Mouse (Mus musculus) forebrain, embryonic 11.5 days (tissue): ENCODE measurements around the gene Gbe1. TPM values are rescaled to one million over a fixed set of nuclear protein-coding genes. Genes with fewer than 3 reads are reported as not detected.

Source experiments
- ATAC-seq: fragments of 200-750 bp; cut with Nextera tagmentation; replicated peaks from 2 replicates; pipeline ENCODE4 v1.8.0; 2017; ENCODE audit warnings: moderate TSS enrichment; ENCODE audit not compliant: low FRiP score
- DNase-seq: peaks from one replicate; pipeline ENCODE4 v3.0.0-alpha.2; 2017; ENCODE audit warnings: low spot score
- H3K27ac ChIP-seq: fragments of 300-500 bp; sonication (generic); 2 replicates; pipeline ENCODE4 v1.5.1; 2014; ENCODE audit warnings: low read depth, low read length
- H3K27me3 ChIP-seq: fragments of 300-500 bp; sonication (generic); 2 replicates; pipeline ENCODE4 v1.6.1; 2014; ENCODE audit warnings: mild to moderate bottlenecking, low read length, mixed read lengths; ENCODE audit not compliant: control insufficient read depth, insufficient read depth
- H3K36me3 ChIP-seq: fragments of 300-500 bp; sonication (generic); 2 replicates; pipeline ENCODE4 v1.6.1; 2014; ENCODE audit warnings: mild to moderate bottlenecking, low read length, moderate library complexity, mixed read lengths; ENCODE audit not compliant: control insufficient read depth, insufficient read depth
- H3K4me1 ChIP-seq: fragments of 300-500 bp; sonication (generic); replicated peaks from 2 replicates; pipeline ENCODE4 v1.6.1; 2014; ENCODE audit warnings: low read length, mixed read lengths; ENCODE audit not compliant: control insufficient read depth, insufficient read depth
- H3K4me2 ChIP-seq: fragments of 300-500 bp; sonication (generic); 2 replicates; pipeline ENCODE4 v1.6.1; 2014; ENCODE audit warnings: low read depth, mild to moderate bottlenecking, low read length, moderate library complexity, mixed read lengths; ENCODE audit not compliant: severe bottlenecking
- H3K4me3 ChIP-seq: fragments of 300-500 bp; sonication (generic); 2 replicates; pipeline ENCODE4 v1.5.1; 2014; ENCODE audit warnings: low read depth, low read length
- H3K9ac ChIP-seq: fragments of 300-500 bp; sonication (generic); 2 replicates; pipeline ENCODE4 v1.6.1; 2014; ENCODE audit warnings: low read length
- H3K9me3 ChIP-seq: fragments of 300-500 bp; sonication (generic); 2 replicates; pipeline ENCODE4 v1.6.1; 2016; ENCODE audit warnings: low read length, mixed read lengths; ENCODE audit not compliant: control insufficient read depth
- WGBS: fragments of 180-500 bp; shearing (Covaris S2); extraction: QIAGEN DNeasy Blood & Tissue Kit; methylation state at CpG from one replicate; pipeline ENCODE4 v1.1.7; 2014; 5-methylcytosine and 5-hydroxymethylcytosine counted together
- polyA plus RNA-seq: library from polyadenylated mRNA; unstranded; fragments of >200 nt; fragmentation: Nextera tagmentation; extraction: Ambion mirVana; gene quantifications from 2 replicates; pipeline ENCODE4 v1.2.1, GENCODE M21; 2014

Gbe1 gene
- polyA plus RNA-seq, 1 experiment from 2014 or later = 26.3 TPM

GRCm38 (mm10) chr16:70562574-70562973, 248.8 kb downstream of the Gbe1 start:
- Histone ChIP-seq H3K27me3 (no peaks in the 10 kb centered on the region), H3K9ac (no peak overlapping the region), H3K4me3 (no peak overlapping the region), H3K27ac (no peak overlapping the region), H3K4me2 (no peak overlapping the region), H3K4me1 (no peaks in the 10 kb centered on the region), H3K36me3 (no peaks in the 10 kb centered on the region), H3K9me3 (no peaks in the 10 kb centered on the region)
- ATAC-seq (no peak), DNase-seq (no peak)
- WGBS = 88% methylated on average over 8 of the region's 8 CpGs

GRCm38 (mm10) chr16:70563456-70563855, 249.7 kb downstream of the Gbe1 start:
- DNase-seq (no peak), ATAC-seq (no peak)
- no peaks in the 10 kb centered on the region for H3K9me3 ChIP-seq
- H3K27me3 ChIP-seq = no peaks in the 10 kb centered on the region
- H3K4me2 ChIP-seq = no peak overlapping the region
- H3K27ac ChIP-seq = no peak overlapping the region
- H3K4me1 ChIP-seq = no peaks in the 10 kb centered on the region
- no peak overlapping the region for H3K4me3 ChIP-seq
- H3K9ac ChIP-seq = no peak overlapping the region
- H3K36me3 ChIP-seq = no peaks in the 10 kb centered on the region
- 43% methylated on average over 5 of the region's 5 CpGs for WGBS

- Histone ChIP-seq H3K4me2 (no peak overlapping the region), H3K4me3 (no peak overlapping the region), H3K9me3 (no peaks in the 10 kb centered on the region), H3K9ac (no peak overlapping the region), H3K4me1 (no peaks in the 10 kb centered on the region), H3K36me3 (no peaks in the 10 kb centered on the region), H3K27me3 (no peaks in the 10 kb centered on the region), H3K27ac (no peak overlapping the region)
- 66% methylated on average over 23 of the region's 23 CpGs for WGBS
- ATAC-seq (peak; percentile 72), DNase-seq (peak; percentile 53)
Observed at GRCm38 (mm10) chr16:70568341-70569265, 254.9 kb downstream of the Gbe1 start.

- Histone ChIP-seq H3K4me3 (no peak overlapping the region), H3K4me2 (no peak overlapping the region), H3K4me1 (no peaks in the 10 kb centered on the region), H3K27ac (no peak overlapping the region), H3K9ac (no peak overlapping the region), H3K36me3 (no peaks in the 10 kb centered on the region), H3K9me3 (no peaks in the 10 kb centered on the region), H3K27me3 (no peaks in the 10 kb centered on the region)
- no peak for DNase-seq
- WGBS = no CpG with 5 or more reads among the region's 7 CpGs
- ATAC-seq = no peak
Observed at GRCm38 (mm10) chr16:70585964-70586363, 272.2 kb downstream of the Gbe1 start.

GRCm38 (mm10) chr16:70602326-70602725, 288.6 kb downstream of the Gbe1 start:
- WGBS = 93% methylated on average over 3 of the region's 3 CpGs
- Histone ChIP-seq H3K27me3 (no peaks in the 10 kb centered on the region), H3K9me3 (no peaks in the 10 kb centered on the region), H3K4me2 (no peak overlapping the region), H3K4me3 (no peak overlapping the region), H3K4me1 (no peaks in the 10 kb centered on the region), H3K27ac (no peak overlapping the region), H3K9ac (no peak overlapping the region), H3K36me3 (no peaks in the 10 kb centered on the region)
- DNase-seq (no peak), ATAC-seq (no peak)

- no peak for ATAC-seq
- Histone ChIP-seq H3K9me3 (no peaks in the 10 kb centered on the region), H3K4me3 (no peak overlapping the region), H3K36me3 (no peaks in the 10 kb centered on the region), H3K4me2 (no peak overlapping the region), H3K9ac (no peak overlapping the region), H3K27ac (no peak overlapping the region), H3K27me3 (no peaks in the 10 kb centered on the region), H3K4me1 (no peaks in the 10 kb centered on the region)
- 88% methylated on average over 2 of the region's 2 CpGs for WGBS
- no peak for DNase-seq
Observed at GRCm38 (mm10) chr16:70608358-70608757, 294.6 kb downstream of the Gbe1 start.

- no peaks in the 10 kb centered on the region for H3K4me1 ChIP-seq
- no peaks in the 10 kb centered on the region for H3K27me3 ChIP-seq
- WGBS = 87% methylated on average over 1 of the region's 1 CpGs
- H3K4me2 ChIP-seq = no peak overlapping the region
- H3K9me3 ChIP-seq = no peaks in the 10 kb centered on the region
- no peak overlapping the region for H3K4me3 ChIP-seq
- DNase-seq (no peak), ATAC-seq (no peak)
- H3K27ac ChIP-seq = no peak overlapping the region
- no peaks in the 10 kb centered on the region for H3K36me3 ChIP-seq
- no peak overlapping the region for H3K9ac ChIP-seq
Observed at GRCm38 (mm10) chr16:70617691-70618090, 303.9 kb downstream of the Gbe1 start.

- H3K27ac ChIP-seq = no peak overlapping the region
- H3K36me3 ChIP-seq = no peaks in the 10 kb centered on the region
- 85% methylated on average over 3 of the region's 3 CpGs for WGBS
- H3K27me3 ChIP-seq = no peaks in the 10 kb centered on the region
- no peak overlapping the region for H3K9ac ChIP-seq
- H3K9me3 ChIP-seq = no peaks in the 10 kb centered on the region
- no peak overlapping the region for H3K4me3 ChIP-seq
- no peak overlapping the region for H3K4me2 ChIP-seq
- DNase-seq (no peak), ATAC-seq (no peak)
- H3K4me1 ChIP-seq = no peaks in the 10 kb centered on the region
Observed at GRCm38 (mm10) chr16:70618168-70618567, 304.4 kb downstream of the Gbe1 start.
